Mouse (Mus musculus) MEL (cell line): ENCODE data around the gene Limk2. TPM values are rescaled to one million over a fixed set of nuclear protein-coding genes. Genes with fewer than 3 reads are reported as not detected.

Source experiments
- DNase-seq: peaks from one replicate; pipeline ENCODE4 v3.0.0; 2011; ENCODE audit warnings: low read depth, low spot score
- H3K27ac ChIP-seq: 2 replicates; pipeline ENCODE4 v1.5.1; 2012; ENCODE audit warnings: low read depth, mild to moderate bottlenecking, control low read depth, low read length, moderate library complexity; ENCODE audit not compliant: control insufficient read depth
- H3K27me3 ChIP-seq, 2 experiments: fragments of 150-350 bp in 1 of 2; sonication (generic) in 1 of 2; 2 replicates each; pipeline ENCODE4 v1.6.1; 2012; ENCODE audit warnings: low read length in 2 of 2, mild to moderate bottlenecking in 2 of 2, improper control_type of control experiment in 1 of 2, moderate library complexity in 1 of 2; ENCODE audit not compliant: insufficient read depth in 2 of 2, control insufficient read depth in 1 of 2
- H3K36me3 ChIP-seq, 2 experiments: 2 replicates each; pipeline ENCODE4 v1.6.1; 2012 to 2014; ENCODE audit warnings: low read length in 2 of 2, improper control_type of control experiment in 1 of 2, inconsistent platforms in 1 of 2, mild to moderate bottlenecking in 1 of 2; ENCODE audit not compliant: insufficient read depth in 2 of 2, control insufficient read depth in 1 of 2
- H3K4me1 ChIP-seq, 2 experiments: fragments of 150-350 bp in 1 of 2; sonication (generic) in 1 of 2; 2 replicates each; pipeline ENCODE4 v1.6.1; 2012; ENCODE audit warnings: low read length in 2 of 2, improper control_type of control experiment in 1 of 2, mild to moderate bottlenecking in 1 of 2; ENCODE audit not compliant: insufficient read depth in 2 of 2, control insufficient read depth in 1 of 2
- H3K4me3 ChIP-seq, 2 experiments: fragments of 150-350 bp in 1 of 2; sonication (generic) in 1 of 2; 2 replicates each; pipeline ENCODE4 v1.5.1; 2012; ENCODE audit warnings: low read depth in 2 of 2, low read length in 2 of 2, mild to moderate bottlenecking in 2 of 2, moderate library complexity in 2 of 2, control low read depth in 1 of 2, improper control_type of control experiment in 1 of 2; ENCODE audit not compliant: control insufficient read depth in 1 of 2, insufficient read depth in 1 of 2
- H3K79me2 ChIP-seq: 2 replicates; pipeline ENCODE4 v1.6.1; 2012; ENCODE audit warnings: mild to moderate bottlenecking, low read length, moderate library complexity; ENCODE audit not compliant: control insufficient read depth, poor library complexity, insufficient read depth
- H3K9ac ChIP-seq: 2 replicates; pipeline ENCODE4 v1.6.1; 2012; ENCODE audit warnings: low read depth, mild to moderate bottlenecking, control low read depth, low read length, moderate library complexity; ENCODE audit not compliant: control insufficient read depth, poor library complexity, severe bottlenecking
- H3K9me3 ChIP-seq: fragments of 150-350 bp; sonication (generic); replicated peaks from 2 replicates; pipeline ENCODE4 v1.6.1; 2012; ENCODE audit warnings: mild to moderate bottlenecking, low read length, improper control_type of control experiment, moderate library complexity; ENCODE audit not compliant: insufficient read depth
- BHLHE40 ChIP-seq: IDR thresholded peaks from 2 replicates; pipeline ENCODE4 v1.6.1; 2012; ENCODE audit warnings: low read depth, mild to moderate bottlenecking, inconsistent platforms, low read length, improper control_type of control experiment, borderline replicate concordance
- ELF1 ChIP-seq: IDR thresholded peaks from 2 replicates; pipeline ENCODE4 v1.6.1; 2014; ENCODE audit warnings: low read depth, mild to moderate bottlenecking, inconsistent platforms, low read length, improper control_type of control experiment, moderate library complexity
- EP300 ChIP-seq, 2 experiments: IDR thresholded peaks; 2 replicates each; pipeline ENCODE4 v1.6.1; 2011; ENCODE audit warnings: improper control_type of control experiment in 2 of 2, low read length in 2 of 2, low read depth in 1 of 2, mild to moderate bottlenecking in 1 of 2
- JUND ChIP-seq: IDR thresholded peaks from 2 replicates; pipeline ENCODE4 v1.6.1; 2011; ENCODE audit warnings: low read depth, mild to moderate bottlenecking, improper control_type of control experiment, low read length
- KAT2A ChIP-seq: conservative IDR thresholded peaks from 2 replicates; pipeline ENCODE4 v1.6.1; 2012; ENCODE audit warnings: low read depth, low read length, improper control_type of control experiment, inconsistent platforms
- MAFK ChIP-seq: IDR thresholded peaks from 2 replicates; pipeline ENCODE4 v1.6.1; 2011; ENCODE audit warnings: low read depth, mild to moderate bottlenecking, low read length, improper control_type of control experiment, borderline replicate concordance
- MAX ChIP-seq: IDR thresholded peaks from 2 replicates; pipeline ENCODE4 v1.6.1; 2011; ENCODE audit warnings: low read length, improper control_type of control experiment
- MAZ ChIP-seq: IDR thresholded peaks from 2 replicates; pipeline ENCODE4 v1.6.1; 2012; ENCODE audit warnings: low read depth, mild to moderate bottlenecking, inconsistent platforms, low read length, improper control_type of control experiment
- MXI1 ChIP-seq: IDR thresholded peaks from 2 replicates; pipeline ENCODE4 v1.6.1; 2011; ENCODE audit warnings: mild to moderate bottlenecking, low read depth, low read length, improper control_type of control experiment
- MYB ChIP-seq: IDR thresholded peaks from 2 replicates; pipeline ENCODE4 v1.6.1; 2011; ENCODE audit warnings: mild to moderate bottlenecking, low read depth, low read length, improper control_type of control experiment
- MYC ChIP-seq: IDR thresholded peaks from 2 replicates; pipeline ENCODE4 v1.6.1; 2011; ENCODE audit warnings: low read depth, mild to moderate bottlenecking, low read length, improper control_type of control experiment, moderate library complexity
- NELFE ChIP-seq: IDR thresholded peaks from 2 replicates; pipeline ENCODE4 v1.6.1; 2011; ENCODE audit warnings: low read depth, low read length, improper control_type of control experiment
- POLR2A ChIP-seq, 2 experiments: IDR thresholded peaks; 2 replicates each; pipeline ENCODE4 v1.6.1; 2011 to 2012; ENCODE audit warnings: low read length in 2 of 2, mild to moderate bottlenecking in 2 of 2, control low read depth in 1 of 2, improper control_type of control experiment in 1 of 2, low read depth in 1 of 2, moderate library complexity in 1 of 2; ENCODE audit not compliant: control insufficient read depth in 1 of 2, insufficient read depth in 1 of 2, poor library complexity in 1 of 2
- RAD21 ChIP-seq: IDR thresholded peaks from 2 replicates; pipeline ENCODE4 v1.6.1; 2011; ENCODE audit warnings: mild to moderate bottlenecking, low read depth, low read length, improper control_type of control experiment
- RCOR1 ChIP-seq: IDR thresholded peaks from 2 replicates; pipeline ENCODE4 v1.6.1; 2012; ENCODE audit warnings: low read depth, mild to moderate bottlenecking, inconsistent platforms, low read length, improper control_type of control experiment
- TAL1 ChIP-seq: IDR thresholded peaks from 2 replicates; pipeline ENCODE4 v1.6.1; 2012; ENCODE audit warnings: mild to moderate bottlenecking, inconsistent platforms, low read length, moderate library complexity, mixed read lengths
- USF2 ChIP-seq, 2 experiments: IDR thresholded peaks; 2 replicates each; pipeline ENCODE4 v1.6.1; 2011 to 2012; ENCODE audit warnings: improper control_type of control experiment in 2 of 2, low read length in 2 of 2, borderline replicate concordance in 1 of 2, inconsistent platforms in 1 of 2, low read depth in 1 of 2, mild to moderate bottlenecking in 1 of 2; ENCODE audit not compliant: insufficient read depth in 1 of 2
- ZKSCAN1 ChIP-seq: IDR thresholded peaks from 2 replicates; pipeline ENCODE4 v1.6.1; 2012; ENCODE audit warnings: low read depth, mild to moderate bottlenecking, inconsistent platforms, low read length, improper control_type of control experiment, moderate library complexity
- ZMIZ1 ChIP-seq: IDR thresholded peaks from 2 replicates; pipeline ENCODE4 v1.6.1; 2012; ENCODE audit warnings: low read depth, mild to moderate bottlenecking, inconsistent platforms, low read length, improper control_type of control experiment, moderate library complexity
- polyA plus RNA-seq, 2 experiments: library from polyadenylated mRNA; stranded (reverse) in 1 of 2; unstranded in 1 of 2; fragments of >175 nt in 1 of 2; fragments of >200 nt in 1 of 2; gene quantifications; 2 replicates each; pipeline versions ENCODE4 v1.2.1 to v1.2.4; 2012; ENCODE audit warnings: low replicate concordance in 2 of 2, low read depth in 1 of 2; ENCODE audit not compliant: insufficient read length in 2 of 2, insufficient read depth in 1 of 2, missing spikeins in 1 of 2
- total RNA-seq: library from RNA; depleted of rRNA; stranded (reverse); fragments of 300-350 nt; gene quantifications from 2 replicates; pipeline ENCODE4 v1.2.3, GENCODE M21; 2012

Limk2 gene
- total and polyA plus RNA-seq, 3 experiments = 19.6 to 29.1 TPM; not detected in 1

DNA sequence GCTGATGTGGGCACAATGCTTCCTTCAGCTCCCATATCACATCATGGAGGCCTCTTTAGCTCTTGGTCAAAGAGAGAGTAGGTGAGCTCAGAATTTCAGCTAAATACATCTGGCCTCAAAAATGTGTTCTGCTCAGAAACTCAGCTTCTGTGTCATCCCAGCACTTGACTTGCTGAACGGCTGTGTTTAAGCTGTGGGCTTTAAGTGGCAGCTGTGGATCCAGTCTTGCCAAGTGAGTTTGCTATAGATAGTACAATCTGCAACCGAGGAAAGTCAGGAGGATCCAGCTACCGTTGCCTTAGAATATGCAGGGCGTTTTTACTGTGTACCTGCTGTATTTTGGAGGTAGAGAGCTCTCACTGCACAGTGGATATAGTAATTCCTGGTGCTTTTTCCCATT, 106.6 kb downstream of the Limk2 start:
- DNase-seq = no peak
- Histone ChIP-seq H3K36me3 (peaks cover 0 to 49% of the 10 kb centered on the region in 2 experiments; a peak in 2 of 4 replicates), H3K79me2 (no peaks in the 10 kb centered on the region; the same call in 1 of the 2 replicates), H3K9me3 (no peaks in the 10 kb centered on the region), H3K9ac (no peak overlapping the region), H3K4me3 (no peak overlapping the region), H3K27me3 (no peaks in the 10 kb centered on the region), H3K27ac (no peak overlapping the region), H3K4me1 (no peaks in the 10 kb centered on the region)
- no peak for TF ChIP-seq BHLHE40
- no peak for TF ChIP-seq RCOR1
- no peak for TF ChIP-seq TAL1
- TF ChIP-seq, all 39 proteins: peak for 0

DNA sequence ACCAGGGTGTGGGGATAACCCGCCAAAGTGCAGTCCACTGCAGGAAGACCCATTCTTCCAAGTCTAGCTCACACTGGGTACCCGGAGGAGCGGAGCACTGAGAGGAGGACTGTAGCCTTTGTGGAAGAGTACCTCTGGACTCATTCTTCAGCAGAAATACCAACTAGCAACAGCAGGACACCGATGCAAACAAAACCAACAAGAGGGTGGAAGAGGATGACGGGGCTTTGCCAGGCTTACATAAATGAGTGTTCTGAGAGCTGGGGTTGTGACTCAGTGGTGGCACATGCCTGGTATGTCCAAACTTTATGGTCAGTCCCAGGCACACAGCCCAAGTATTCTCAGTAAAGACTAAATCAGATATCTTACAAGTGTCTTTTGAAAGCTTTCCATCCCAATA, 107.9 kb downstream of the Limk2 start:
- H3K9me3 ChIP-seq = no peaks in the 10 kb centered on the region
- DNase-seq = no peak
- TF ChIP-seq RCOR1 (no peak), RAD21 (no peak), TAL1 (no peak), MAFK (no peak), ZMIZ1 (no peak), JUND (no peak), MYB (no peak), MXI1 (no peak), BHLHE40 (no peak), POLR2A (IDR thresholded peaks at IDR 0.05; ENCODE audit: control insufficient read depth in 1 of 2, insufficient read depth in 1 of 2, low read depth in 1 of 2, low read length in 2 of 2, poor library complexity in 1 of 2) (no peak), USF2 (IDR thresholded peaks at IDR 0.05; ENCODE audit: borderline replicate concordance in 1 of 2, insufficient read depth in 1 of 2, low read depth in 1 of 2, low read length in 2 of 2) (no peak), KAT2A (no peak), MYC (no peak), MAX (no peak), ELF1 (no peak), ZKSCAN1 (no peak), NELFE (no peak), MAZ (no peak), EP300 (IDR thresholded peaks at IDR 0.05; ENCODE audit: low read depth in 1 of 2, low read length in 2 of 2) (no peak)
- H3K79me2 ChIP-seq = no peaks in the 10 kb centered on the region; the same call in 1 of the 2 replicates
- no peak overlapping the region for H3K9ac ChIP-seq
- no peaks in the 10 kb centered on the region for H3K27me3 ChIP-seq
- H3K4me1 ChIP-seq = no peaks in the 10 kb centered on the region
- no peak overlapping the region for H3K27ac ChIP-seq
- peaks cover 0 to 49% of the 10 kb centered on the region in 2 experiments; a peak in 2 of 4 replicates for H3K36me3 ChIP-seq
- H3K4me3 ChIP-seq = no peak overlapping the region
